Comparison of ENCODE assay signal across 19 mouse cellular contexts in genomic region chr1:119298696-119299230, GRCm38 (mm10).
"Had no signal": no experiment of that assay in that cellular context is flagged by ENCODE, and none has a peak within 500 bp of the region (broad histone marks: within the 10 kb centered on the region; RNA-seq: fewer than 3 reads in every experiment).

No protein-coding gene starts in this region.

- H3K27me3 ChIP-seq: megakaryocyte, embryonic 14.5 days; neural tube, embryonic 15.5 days had no signal

- H3K36me3 ChIP-seq: midbrain, embryonic 13.5 days; midbrain, embryonic 15.5 days; neural tube, embryonic 13.5 days; neural tube, embryonic 15.5 days had no signal

- H3K9me3 ChIP-seq: midbrain, embryonic 13.5 days; midbrain, embryonic 15.5 days; neural tube, embryonic 13.5 days; neural tube, embryonic 15.5 days had no signal

- H3K4me2 ChIP-seq: lung, embryonic 14.5 days; midbrain, embryonic 11.5 days; midbrain, embryonic 13.5 days; midbrain, embryonic 15.5 days; neural tube, embryonic 13.5 days; neural tube, embryonic 15.5 days had no signal

- H3K4me3 ChIP-seq: megakaryocyte, embryonic 14.5 days; midbrain, embryonic 13.5 days; midbrain, embryonic 15.5 days; myocyte; neural tube, embryonic 13.5 days; neural tube, embryonic 15.5 days had no signal

- H3K27ac ChIP-seq: midbrain, embryonic 13.5 days; midbrain, embryonic 15.5 days; neural tube, embryonic 13.5 days; neural tube, embryonic 15.5 days had no signal

- ATAC-seq: midbrain, embryonic 13.5 days; midbrain, embryonic 15.5 days had no signal

- H3K4me1 ChIP-seq: megakaryocyte, embryonic 14.5 days; midbrain, embryonic 13.5 days; midbrain, embryonic 15.5 days; neural tube, embryonic 13.5 days; neural tube, embryonic 15.5 days had no signal

- H3K9ac ChIP-seq: lung, embryonic 14.5 days; midbrain, embryonic 13.5 days; midbrain, embryonic 15.5 days; neural tube, embryonic 13.5 days; neural tube, embryonic 15.5 days had no signal

- DNase-seq: lung, adult 18-20 months; lung, embryonic 14.5 days; lung, postnatal 10 days; lung, postnatal 4 days; retina, postnatal 1 day; right cerebral cortex, adult 18-20 months; right cerebral cortex, postnatal 25 days; right cerebral cortex, postnatal 4 days; spleen, adult 18-20 months; thymus, adult 18-20 months; thymus, postnatal 14 days; thymus, postnatal 36 days had no signal
